ENCODE assay signal across 12 mouse cellular contexts in the genomic region with DNA sequence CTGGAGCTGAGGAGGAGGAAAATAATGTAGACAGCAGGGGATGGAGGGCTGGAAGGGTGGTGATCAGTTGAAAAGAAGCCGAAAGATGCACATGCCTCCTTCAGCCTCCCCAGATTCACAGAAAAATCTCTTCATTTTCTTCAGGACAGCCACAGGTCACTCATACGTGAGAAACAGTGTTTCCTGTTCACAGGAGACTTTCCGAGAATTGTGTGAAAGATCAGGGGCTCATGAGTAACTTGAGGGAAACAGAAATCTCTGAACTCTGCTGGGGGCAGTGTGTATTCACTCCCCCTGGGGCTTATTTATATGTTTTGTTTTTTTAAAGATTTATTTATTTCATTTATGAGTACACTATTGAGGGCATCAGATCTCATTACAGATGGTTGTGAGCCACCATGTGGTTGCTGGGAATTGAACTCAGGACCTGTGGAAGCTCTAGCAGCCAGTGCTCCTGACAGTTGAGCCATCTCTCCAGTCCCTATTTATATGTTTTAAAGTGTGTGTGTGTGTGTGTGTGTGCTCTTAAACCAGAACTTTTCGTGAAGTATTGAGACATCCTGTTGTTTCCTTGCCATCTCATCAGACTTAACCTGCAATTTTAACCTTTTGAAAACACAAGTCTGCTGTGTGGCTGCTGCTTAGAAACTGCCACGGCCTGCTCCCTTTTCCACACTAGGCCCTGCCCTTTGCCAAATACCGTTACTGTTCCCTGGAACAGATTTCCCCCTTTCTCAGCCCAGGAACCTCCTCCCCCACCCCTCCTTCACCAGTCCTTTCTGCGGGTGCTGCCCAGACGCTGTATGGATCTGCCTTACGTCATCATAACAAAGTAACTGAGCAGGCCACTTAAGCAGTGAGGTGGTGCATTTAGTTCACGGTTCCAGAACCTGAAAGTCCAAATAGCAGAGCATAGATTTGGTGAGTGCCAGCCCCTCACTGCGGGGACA.
DNase-seq lines count a peak whose midpoint lies in the region; ATAC-seq and TF ChIP-seq lines count a peak whose summit lies in the region.
"Had no signal": no experiment of that assay in that cellular context is flagged by ENCODE, and none has a peak within 500 bp of the region (broad histone marks: within the 10 kb centered on the region; RNA-seq: fewer than 3 reads in every experiment).

No protein-coding gene starts in this region.

- TF ChIP-seq EP300 in heart, postnatal 0 days (IDR thresholded peaks at IDR 0.05; ENCODE audit: low read depth), result no peak
- no peak for TF ChIP-seq EP300 in stomach, postnatal 0 days (optimal IDR thresholded peaks at IDR 0.05)

- no peaks in the 10 kb centered on the region for H3K9me3 ChIP-seq in heart, postnatal 0 days (replicated peaks; ENCODE audit: control insufficient read depth, low read length)
- H3K9me3 ChIP-seq in stomach, embryonic 14.5 days (ENCODE audit: control insufficient read depth, low read depth, low read length), result no peaks in the 10 kb centered on the region
- H3K9me3 ChIP-seq in stomach, postnatal 0 days (ENCODE audit: control insufficient read depth, low read length), result no peaks in the 10 kb centered on the region
- no peaks in the 10 kb centered on the region for H3K9me3 ChIP-seq in hindbrain, embryonic 14.5 days (ENCODE audit: control insufficient read depth, low read length)
- no peaks in the 10 kb centered on the region for H3K9me3 ChIP-seq in stomach, embryonic 16.5 days (replicated peaks; ENCODE audit: control insufficient read depth, low read length)

- 0 out of 2 replicates have a peak, but pooled peaks cover 9% of the 10 kb centered on the region for H3K4me1 ChIP-seq in heart, postnatal 0 days (ENCODE audit: control insufficient read depth, insufficient read depth)
- peaks cover 39% of the 10 kb centered on the region for H3K4me1 ChIP-seq in stomach, embryonic 14.5 days (ENCODE audit: control insufficient read depth, insufficient read depth, low read length)
- 0 out of 2 replicates have a peak, but pooled peaks cover 3% of the 10 kb centered on the region for H3K4me1 ChIP-seq in stomach, postnatal 0 days (replicated peaks; ENCODE audit: control insufficient read depth, insufficient read depth)
- peaks cover 56% of the 10 kb centered on the region for H3K4me1 ChIP-seq in hindbrain, embryonic 14.5 days (replicated peaks; ENCODE audit: control insufficient read depth, insufficient read depth, low read length)
- peaks cover 27% of the 10 kb centered on the region for H3K4me1 ChIP-seq in stomach, embryonic 16.5 days (ENCODE audit: control insufficient read depth, insufficient read depth, low read length)

- H3K36me3 ChIP-seq in heart, postnatal 0 days (replicated peaks; ENCODE audit: control insufficient read depth, insufficient read depth, low read length), result 0 out of 2 replicates have a peak, but pooled peaks cover 6% of the 10 kb centered on the region
- no peaks in the 10 kb centered on the region for H3K36me3 ChIP-seq in stomach, embryonic 14.5 days (ENCODE audit: control insufficient read depth, insufficient read depth, low read length)
- H3K36me3 ChIP-seq in stomach, postnatal 0 days (ENCODE audit: control insufficient read depth, insufficient read depth, low read length), result no peaks in the 10 kb centered on the region
- H3K36me3 ChIP-seq in hindbrain, embryonic 14.5 days (replicated peaks; ENCODE audit: control insufficient read depth, insufficient read depth), result no peaks in the 10 kb centered on the region
- H3K36me3 ChIP-seq in stomach, embryonic 16.5 days (ENCODE audit: control insufficient read depth, insufficient read depth, low read length), result no peaks in the 10 kb centered on the region
- H3K36me3 ChIP-seq: liver, embryonic 13.5 days had no signal

- H3K4me2 ChIP-seq in heart, postnatal 0 days (ENCODE audit: low read depth, low read length), result no peak overlapping the region
- H3K4me2 ChIP-seq in stomach, embryonic 14.5 days (replicated peaks; ENCODE audit: low read depth, low read length), result no peak overlapping the region
- H3K4me2 ChIP-seq in stomach, postnatal 0 days (replicated peaks; ENCODE audit: low read depth), result no peak overlapping the region
- H3K4me2 ChIP-seq in hindbrain, embryonic 14.5 days (replicated peaks), result no peak overlapping the region
- H3K4me2 ChIP-seq in stomach, embryonic 16.5 days (ENCODE audit: low read depth, low read length), result no peak overlapping the region
- H3K4me2 ChIP-seq: liver, embryonic 13.5 days had no signal

- 42% methylated on average over 11 of the region's 11 CpGs for WGBS in heart, postnatal 0 days
- WGBS in stomach, embryonic 14.5 days, result 32% methylated on average over 11 of the region's 11 CpGs
- WGBS in stomach, postnatal 0 days, result 38% methylated on average over 11 of the region's 11 CpGs
- 44% methylated on average over 11 of the region's 11 CpGs for WGBS in hindbrain, embryonic 14.5 days
- 38% methylated on average over 11 of the region's 11 CpGs for WGBS in stomach, embryonic 16.5 days

- no peak for ATAC-seq in heart, postnatal 0 days (ENCODE audit: insufficient read depth, low read depth)
- no peak; the same call in 1 of the 2 replicates for ATAC-seq in stomach, embryonic 14.5 days (ENCODE audit: insufficient number of reproducible peaks, insufficient read depth, low FRiP score, low read depth)
- ATAC-seq in stomach, postnatal 0 days (ENCODE audit: low FRiP score, low TSS enrichment), result no peak
- ATAC-seq in hindbrain, embryonic 14.5 days (ENCODE audit: low FRiP score), result no peak
- 0 out of 2 replicates have a peak, but pooled peaks have one; percentile 36 for ATAC-seq in stomach, embryonic 16.5 days (ENCODE audit: insufficient read depth, low FRiP score)
- ATAC-seq in erythroblast, adult 5-6 weeks (replicated peaks; ENCODE audit: low FRiP score, poor library complexity, severe bottlenecking), result no peak

- H3K4me3 ChIP-seq in heart, postnatal 0 days (ENCODE audit: low read depth, low read length), result no peak overlapping the region
- H3K4me3 ChIP-seq in stomach, embryonic 14.5 days (ENCODE audit: low read depth, low read length), result no peak overlapping the region
- no peak overlapping the region for H3K4me3 ChIP-seq in stomach, postnatal 0 days (ENCODE audit: low read depth, low read length)
- H3K4me3 ChIP-seq in hindbrain, embryonic 14.5 days (replicated peaks; ENCODE audit: low read length), result no peak overlapping the region
- H3K4me3 ChIP-seq in stomach, embryonic 16.5 days (replicated peaks; ENCODE audit: low read length), result no peak overlapping the region
- H3K4me3 ChIP-seq: liver, embryonic 13.5 days had no signal

- H3K27me3 ChIP-seq in heart, postnatal 0 days (ENCODE audit: control insufficient read depth, insufficient read depth, low read length), result no peaks in the 10 kb centered on the region
- H3K27me3 ChIP-seq in stomach, embryonic 14.5 days (ENCODE audit: control insufficient read depth, insufficient read depth, low read length), result no peaks in the 10 kb centered on the region
- no peaks in the 10 kb centered on the region for H3K27me3 ChIP-seq in stomach, postnatal 0 days (ENCODE audit: control insufficient read depth, insufficient read depth, low read length)
- no peaks in the 10 kb centered on the region for H3K27me3 ChIP-seq in hindbrain, embryonic 14.5 days (ENCODE audit: control insufficient read depth, insufficient read depth, low read length)
- no peaks in the 10 kb centered on the region for H3K27me3 ChIP-seq in stomach, embryonic 16.5 days (ENCODE audit: control insufficient read depth, insufficient read depth, low read length)
- H3K27me3 ChIP-seq: liver, embryonic 13.5 days had no signal

- no peak for DNase-seq in heart, postnatal 0 days (ENCODE audit: low spot score)
- no peak for DNase-seq in heart, postnatal 4 days
- DNase-seq in stomach, postnatal 0 days (ENCODE audit: low spot score), result no peak
- no peak for DNase-seq in hindbrain, embryonic 14.5 days (ENCODE audit: low spot score)
- no peak for DNase-seq in frontal cortex, postnatal 36 days (ENCODE audit: low spot score in 2 of 2)
- DNase-seq: embryo, embryonic 11 days; gastrocnemius, postnatal 14 days; layer of hippocampus, adult 9-11 months; liver, embryonic 13.5 days had no signal

- H3K27ac ChIP-seq in heart, postnatal 0 days (ENCODE audit: low read depth), result no peak overlapping the region
- H3K27ac ChIP-seq in stomach, embryonic 14.5 days (ENCODE audit: low read length), result peak overlapping the region; percentile 34; the same call in 1 of the 2 replicates
- no peak overlapping the region for H3K27ac ChIP-seq in stomach, postnatal 0 days (replicated peaks)
- H3K27ac ChIP-seq in hindbrain, embryonic 14.5 days, result peak overlapping the region; percentile 4
- H3K27ac ChIP-seq in stomach, embryonic 16.5 days (ENCODE audit: low read length), result peak overlapping the region; percentile 2; the same call in 1 of the 2 replicates
- H3K27ac ChIP-seq: liver, embryonic 13.5 days had no signal

- TF ChIP-seq CTCF in heart, postnatal 0 days (IDR thresholded peaks at IDR 0.05; ENCODE audit: low read depth), result no peak
- no peak for TF ChIP-seq CTCF in stomach, postnatal 0 days (IDR thresholded peaks at IDR 0.05; ENCODE audit: low read depth)

- 0 out of 2 replicates have a peak overlapping the region, but pooled peaks have one; percentile 4 for H3K9ac ChIP-seq in heart, postnatal 0 days (replicated peaks; ENCODE audit: low read depth, low read length)
- no peak overlapping the region for H3K9ac ChIP-seq in stomach, embryonic 14.5 days (replicated peaks; ENCODE audit: low read depth, low read length)
- H3K9ac ChIP-seq in stomach, postnatal 0 days (ENCODE audit: low read length), result no peak overlapping the region
- no peak overlapping the region for H3K9ac ChIP-seq in hindbrain, embryonic 14.5 days
- no peak overlapping the region for H3K9ac ChIP-seq in stomach, embryonic 16.5 days (ENCODE audit: low read length)
- H3K9ac ChIP-seq: liver, embryonic 13.5 days had no signal

Comparison
In these comparisons a context has a peak if more than half of its experiments do, and no peak if none do; other contexts are left out.
1. H3K27ac ChIP-seq: peak in stomach, embryonic 14.5 days (single experiment), hindbrain, embryonic 14.5 days (single experiment) and stomach, embryonic 16.5 days (single experiment); none in heart, postnatal 0 days (single experiment) and stomach, postnatal 0 days (single experiment).